Mouse (Mus musculus) urinary bladder, adult 18-20 months (tissue): ENCODE results near the gene Dse.

Experiments used
- DNase-seq, 2 experiments: peaks; one replicate each; pipeline ENCODE4 v3.0.0; 2022; ENCODE audit warnings: low spot score in 2 of 2, mixed read lengths in 2 of 2

The Dse gene

DNA sequence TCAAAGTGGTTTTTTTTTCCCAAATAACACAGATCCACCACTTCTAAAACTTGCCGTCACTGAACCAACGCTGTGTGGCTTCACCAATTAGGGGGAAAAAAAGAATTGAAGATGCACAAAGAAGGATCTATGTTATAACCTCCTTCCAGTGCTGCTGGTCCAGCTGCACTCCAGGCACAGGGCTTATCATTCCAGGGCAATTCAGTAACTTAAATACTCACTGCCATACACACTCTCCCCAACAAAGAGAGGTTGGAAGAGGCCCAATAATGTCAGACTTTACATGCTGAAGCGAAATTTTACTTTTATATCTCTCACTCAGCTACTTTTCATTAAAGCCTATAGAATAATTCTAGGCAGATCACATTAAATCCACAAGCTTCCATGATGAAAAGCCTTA lies 8.9 kb downstream of the Dse start:
- DNase-seq = no peak

DNA sequence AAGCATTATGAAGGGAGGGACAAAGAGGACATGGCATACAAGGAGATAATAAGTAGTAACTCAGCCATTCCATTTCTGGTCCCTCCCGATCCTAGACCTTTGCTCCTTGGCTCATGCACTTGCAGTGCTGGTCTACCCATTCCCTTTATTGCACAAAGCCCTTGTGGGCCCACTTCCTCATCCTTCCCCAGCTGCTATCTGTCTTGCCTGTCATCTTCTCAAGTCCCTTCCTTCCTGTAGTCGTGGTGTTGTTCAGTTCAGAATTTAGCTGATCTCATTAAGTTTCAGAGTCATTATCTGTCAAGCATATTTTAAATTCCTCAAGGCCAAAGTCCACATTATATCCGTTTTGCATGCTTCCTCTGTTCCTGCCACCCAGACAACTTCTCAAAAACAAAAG lies 9.5 kb downstream of the Dse start:
- no peak for DNase-seq

- DNase-seq = no peak
Observed at GRCm38 (mm10) chr10:34197269-34197668, 10.2 kb downstream of the Dse start.

GRCm38 (mm10) chr10:34194957-34195356 lies 12.6 kb downstream of the Dse start:
- DNase-seq = no peak

- DNase-seq = no peak
Observed at GRCm38 (mm10) chr10:34194503-34194902, 13.0 kb downstream of the Dse start.

DNA sequence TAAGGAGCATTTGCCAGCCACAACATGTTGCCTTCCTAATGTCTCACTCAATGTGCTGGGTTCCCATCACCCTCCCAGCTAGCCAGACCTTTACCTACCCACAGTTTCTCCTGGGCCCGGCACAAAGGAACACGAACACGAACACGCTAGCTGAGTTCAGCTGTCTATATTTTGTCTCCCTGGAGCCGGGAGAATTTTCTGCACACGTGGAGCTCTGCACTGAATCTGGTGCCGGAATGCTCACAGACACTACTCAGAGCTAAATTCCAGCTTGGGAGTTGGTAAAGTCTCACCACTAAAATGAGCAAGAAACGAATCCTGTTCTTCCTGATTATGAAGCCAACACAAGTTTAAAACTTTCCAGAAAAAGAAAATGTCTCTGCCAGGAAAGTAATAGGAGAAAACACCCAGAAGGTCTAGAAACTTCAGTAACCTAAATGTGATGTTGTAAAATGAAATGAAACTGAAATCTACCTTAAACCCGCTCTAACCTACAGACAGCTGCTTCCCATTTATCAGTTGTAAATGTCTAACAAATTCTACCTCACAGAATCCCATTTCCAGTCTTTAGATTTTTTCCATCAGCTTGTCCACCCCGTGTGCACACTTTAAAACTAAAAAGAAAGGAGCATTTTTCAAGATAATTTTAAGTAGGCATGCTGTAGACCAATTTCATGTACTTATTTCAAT lies 20.8 kb downstream of the Dse start:
- no peak for DNase-seq

DNA sequence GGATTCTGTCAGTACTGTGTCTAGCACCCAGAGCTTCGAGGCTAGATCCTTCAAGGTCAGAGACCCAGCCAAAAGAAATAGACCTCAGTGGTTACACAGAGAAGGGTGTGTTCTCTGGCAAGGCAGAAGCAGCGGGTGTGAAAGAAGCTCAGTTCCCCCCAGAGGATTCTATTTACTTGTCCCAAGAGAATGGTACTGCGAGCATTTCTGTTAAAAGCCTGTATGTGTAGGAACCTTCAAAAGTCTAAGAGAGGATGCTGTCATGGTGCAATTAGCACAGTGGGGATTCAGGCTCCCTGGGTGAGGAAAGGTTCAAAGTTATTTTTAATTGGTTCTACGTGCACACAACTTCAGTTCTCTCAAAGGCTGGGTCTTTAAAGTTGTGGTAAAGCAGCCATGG lies 22.0 kb downstream of the Dse start:
- no peak for DNase-seq

DNA sequence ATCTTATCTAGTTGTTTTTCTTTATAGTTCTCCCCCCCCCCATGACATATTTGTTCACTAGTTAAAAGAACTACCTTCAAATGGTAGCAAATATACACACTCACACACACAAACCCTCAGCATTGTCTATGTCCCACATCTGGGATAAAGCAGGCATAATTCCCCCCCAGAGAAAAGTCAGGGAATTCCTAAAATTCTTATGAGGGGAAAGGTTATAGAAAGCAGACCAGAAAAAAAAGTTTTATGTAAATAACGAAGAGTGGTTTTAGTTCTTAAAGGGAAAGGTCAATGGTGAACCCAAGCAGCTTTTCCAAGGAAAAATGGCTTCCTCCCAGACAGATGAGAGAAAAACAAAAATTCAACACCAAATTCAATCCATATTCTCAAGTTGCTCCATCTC lies 22.6 kb downstream of the Dse start:
- no peak for DNase-seq

DNA sequence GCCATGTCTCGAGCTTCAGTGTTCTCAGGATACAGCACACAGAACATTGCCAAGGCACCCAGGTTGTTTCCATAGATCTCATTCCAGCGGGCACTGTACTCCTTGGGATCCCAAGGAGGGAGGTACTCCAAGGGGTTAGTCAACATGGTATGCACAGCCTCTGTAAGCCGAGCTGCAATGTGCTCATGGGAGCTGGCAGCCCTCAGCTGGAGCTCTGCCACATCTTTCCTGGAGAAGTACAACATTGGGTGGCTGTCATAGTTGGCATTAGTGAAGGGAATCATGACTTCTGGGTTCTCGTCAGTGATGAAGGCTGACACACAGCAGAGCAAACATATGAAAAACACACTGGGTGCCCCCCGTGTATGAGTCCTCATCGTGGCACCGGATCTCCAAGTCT lies 23.8 kb downstream of the Dse start:
- no peak for DNase-seq

GRCm38 (mm10) chr10:34175870-34176606 lies 31.5 kb downstream of the Dse start:
- no peak for DNase-seq

DNA sequence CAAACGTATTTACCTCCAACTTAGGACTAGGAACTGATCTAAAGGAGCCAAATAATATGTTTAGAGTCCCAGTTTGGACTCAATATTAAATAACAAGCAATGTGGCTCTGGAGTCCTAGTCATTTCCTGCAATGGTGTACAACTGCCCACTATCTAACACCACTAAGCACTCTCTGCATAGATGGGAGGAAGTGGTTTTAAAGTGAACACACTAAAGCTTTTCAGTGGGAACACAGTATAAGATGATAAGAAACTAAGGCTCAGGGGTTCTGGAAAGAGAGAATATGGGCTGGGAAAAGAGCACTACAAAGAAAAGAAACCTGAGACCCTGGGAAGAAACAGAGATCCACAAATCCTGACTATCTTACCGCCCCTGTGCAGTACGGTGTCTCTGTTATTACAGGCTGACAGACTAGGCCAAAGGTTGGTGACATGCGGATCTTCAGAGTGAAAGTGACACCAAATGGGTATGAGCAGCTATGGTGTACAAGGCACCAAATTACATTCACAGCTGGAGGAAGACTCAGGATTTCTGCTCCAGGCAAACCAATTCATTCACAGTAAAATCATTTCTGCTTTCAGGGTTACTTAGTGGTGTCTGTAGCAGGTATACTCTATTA lies 34.7 kb downstream of the Dse start:
- no peak for DNase-seq

- no peak for DNase-seq
Observed at GRCm38 (mm10) chr10:34171660-34172059, 35.9 kb downstream of the Dse start.

- no peak for DNase-seq
Observed at GRCm38 (mm10) chr10:34171191-34171590, 36.3 kb downstream of the Dse start.

DNA sequence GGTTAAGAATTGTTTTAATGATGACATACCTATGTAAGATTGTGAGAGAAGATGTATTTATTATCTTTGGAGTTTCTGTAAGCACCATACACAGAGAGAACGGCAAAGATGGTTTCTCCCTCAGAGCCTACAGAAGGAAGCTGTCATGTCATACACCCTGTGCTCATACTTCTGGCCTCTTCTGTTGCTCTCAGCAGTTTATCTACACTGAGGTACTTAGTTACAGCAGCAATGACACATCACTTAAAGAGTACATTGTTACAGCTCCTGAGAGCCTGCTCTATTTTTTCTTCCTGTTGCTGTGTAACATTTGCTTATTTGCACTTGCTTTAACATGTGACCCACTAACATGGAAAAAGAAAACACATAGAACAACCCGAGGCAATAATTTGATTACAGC lies 40.5 kb downstream of the Dse start:
- DNase-seq = no peak

DNA sequence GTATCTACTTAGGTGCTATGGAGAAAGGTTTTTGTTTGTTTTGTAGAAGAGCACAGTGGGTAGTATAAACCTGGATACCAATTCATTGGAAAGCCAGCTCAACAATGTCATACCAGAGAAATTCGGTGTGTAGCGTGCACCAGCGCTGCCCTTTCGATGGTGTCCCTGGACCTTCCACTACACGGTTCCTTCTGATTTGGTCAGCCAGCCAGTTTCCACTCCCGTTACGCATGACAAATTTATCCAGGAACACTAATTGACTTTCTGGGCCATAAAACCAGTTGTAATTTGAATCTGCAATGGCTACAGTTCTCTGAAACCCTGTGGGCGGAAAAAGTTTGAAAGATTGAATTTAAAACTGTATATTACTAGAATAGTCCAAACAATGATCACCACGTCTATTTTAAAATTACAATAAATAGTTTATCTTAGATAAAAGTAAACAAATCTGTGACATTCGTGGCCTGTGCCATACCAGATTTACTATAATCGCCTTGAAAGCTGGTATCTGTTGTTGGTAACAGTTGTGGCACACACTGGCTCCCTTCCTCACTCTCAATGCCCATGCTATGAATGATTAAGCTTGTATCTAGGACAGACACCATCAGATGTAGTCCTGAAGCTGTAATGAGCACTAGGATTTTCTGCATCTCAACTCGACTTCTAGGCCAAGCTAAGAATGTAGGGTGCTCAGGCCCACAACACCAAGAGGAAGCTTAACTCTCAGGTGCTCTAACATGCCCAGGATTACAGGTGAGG lies 51.5 kb downstream of the Dse start:
- DNase-seq = no peak

DNA sequence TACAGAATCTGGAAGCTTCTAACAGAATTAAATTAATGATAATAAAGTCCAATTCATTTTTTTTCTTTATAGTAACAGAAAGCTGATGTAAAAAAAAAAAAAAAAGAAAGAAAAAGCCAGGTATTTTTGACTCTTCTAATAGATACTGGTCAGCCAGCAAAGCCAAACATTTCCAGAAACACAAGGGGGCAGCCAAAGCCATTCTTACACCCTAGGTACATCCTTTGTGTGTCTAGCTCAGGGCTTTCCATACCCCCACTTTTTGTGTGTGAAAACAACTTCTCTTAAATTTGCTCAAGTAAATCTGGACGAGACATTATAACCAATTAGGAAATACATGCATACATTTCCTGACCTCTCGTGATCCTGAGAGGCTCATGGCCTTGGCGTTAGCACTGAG lies 55.7 kb downstream of the Dse start:
- DNase-seq = no peak

DNA sequence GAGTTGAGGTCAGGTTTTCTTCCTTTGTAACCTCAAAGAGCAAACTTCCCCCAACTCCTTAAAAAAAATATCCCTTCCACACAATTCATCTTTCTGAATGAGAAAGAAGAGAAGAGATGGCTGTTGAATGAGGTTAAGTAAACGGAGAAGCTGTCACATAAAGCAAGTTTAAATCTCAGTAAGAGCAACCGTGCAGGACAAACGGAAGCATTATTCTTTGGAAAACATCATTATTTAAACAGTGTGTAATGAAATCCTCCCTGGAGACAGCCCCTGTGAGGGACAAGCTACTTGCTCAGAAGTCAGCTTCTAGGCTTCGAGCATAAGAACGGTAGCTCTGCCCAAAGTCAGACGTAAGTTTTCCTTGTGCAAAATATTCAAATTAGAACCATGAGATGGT lies 57.1 kb downstream of the Dse start:
- no peak for DNase-seq

DNA sequence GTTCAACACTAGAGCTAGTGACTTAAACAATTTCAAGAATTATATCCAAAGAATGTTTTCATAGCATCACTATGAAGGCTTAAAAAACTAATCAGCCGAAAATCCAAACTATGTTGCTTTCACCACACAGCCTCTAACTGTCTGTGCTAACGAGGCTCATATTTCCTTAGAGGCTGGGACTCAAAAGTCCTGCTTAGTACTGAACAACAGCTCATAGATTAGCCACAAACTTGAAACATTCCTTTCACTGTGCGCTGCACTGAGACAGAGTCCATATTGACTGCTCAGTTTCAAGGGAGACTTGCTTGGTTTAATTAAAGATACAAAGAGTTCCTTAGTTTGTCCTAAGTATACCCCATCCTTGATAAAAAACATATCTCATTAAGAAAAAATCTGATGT lies 57.7 kb downstream of the Dse start:
- no peak for DNase-seq

GRCm38 (mm10) chr10:34141693-34142092 lies 65.8 kb downstream of the Dse start:
- DNase-seq = no peak

- DNase-seq = no peak
Observed at GRCm38 (mm10) chr10:34139768-34140167, 67.7 kb downstream of the Dse start.

- DNase-seq = no peak
Observed at GRCm38 (mm10) chr10:34138027-34138426, 69.5 kb downstream of the Dse start.

DNA sequence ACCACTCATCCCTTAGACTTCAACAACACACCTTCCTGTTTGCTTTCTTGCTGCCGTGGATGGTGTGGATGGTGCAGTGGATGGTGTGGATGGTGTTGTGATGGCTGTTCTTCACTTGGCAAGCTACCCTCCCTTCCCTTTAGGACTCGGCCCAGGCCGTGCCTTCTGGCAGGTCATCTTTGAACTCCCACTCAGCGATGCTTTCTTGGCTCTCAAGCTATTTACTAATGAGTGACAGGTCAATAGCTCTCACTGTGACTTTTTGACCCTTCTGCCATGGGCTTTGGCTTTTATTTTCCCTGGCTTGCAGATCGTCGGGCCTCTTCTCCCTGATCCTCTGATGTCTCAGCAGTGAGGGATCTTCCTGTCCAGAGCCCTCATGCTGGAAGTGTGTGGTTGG lies 71.1 kb downstream of the Dse start:
- no peak for DNase-seq
